Mouse (Mus musculus): ENCODE measurements around the gene Golph3.

DNA sequence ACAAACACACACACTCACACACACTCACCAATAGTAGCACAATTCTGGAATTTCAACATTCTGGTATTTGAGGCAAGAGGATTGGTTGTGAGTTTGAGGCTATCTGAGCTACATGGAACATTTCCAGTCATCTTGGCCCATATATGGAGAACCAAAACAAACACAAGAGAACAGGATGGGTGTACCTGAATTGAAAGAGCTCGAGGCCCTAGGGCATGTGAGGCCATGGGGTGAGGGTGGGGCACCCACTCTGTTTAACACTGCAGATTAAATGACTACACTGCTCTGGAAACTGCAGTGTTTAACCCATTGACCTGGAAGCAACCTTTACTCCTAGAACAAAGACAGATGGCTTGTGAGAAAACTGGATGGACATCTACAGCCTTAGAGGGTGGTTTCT, 8.0 kb upstream of the Golph3 start:
- TF ChIP-seq POLR2A (IDR thresholded peaks at IDR 0.05; ENCODE audit: insufficient read length, low read depth) (no peak), MYOD1 (IDR thresholded peaks at IDR 0.05; ENCODE audit: control insufficient read depth in 1 of 3, insufficient read length in 2 of 3, low read depth in 2 of 3) (no peak), TCF3 (IDR thresholded peaks at IDR 0.05; ENCODE audit: insufficient read length, low read depth) (no peak), MYOG (IDR thresholded peaks at IDR 0.05; ENCODE audit: control insufficient read depth in 1 of 3, insufficient read depth in 1 of 3, insufficient read length in 2 of 3, low read depth in 2 of 3) (no peak), USF1 (IDR thresholded peaks at IDR 0.05; ENCODE audit: low read depth) (no peak), CEBPB (IDR thresholded peaks at IDR 0.05; ENCODE audit: insufficient read depth, poor library complexity, severe bottlenecking) (no peak), TCF12 (IDR thresholded peaks at IDR 0.05; ENCODE audit: insufficient read depth, poor library complexity, severe bottlenecking) (no peak), MAX (IDR thresholded peaks at IDR 0.05; ENCODE audit: low read depth) (no peak)

All from myocyte (in vitro differentiated cells).